Mouse (Mus musculus) kidney, postnatal 4 days (tissue): ENCODE measurements around the gene Mrgpre.

Experiments used
- DNase-seq, 2 experiments: peaks; one replicate each; pipeline ENCODE4 v3.0.0; 2021; ENCODE audit warnings: mixed read lengths in 2 of 2

Mrgpre gene

DNA sequence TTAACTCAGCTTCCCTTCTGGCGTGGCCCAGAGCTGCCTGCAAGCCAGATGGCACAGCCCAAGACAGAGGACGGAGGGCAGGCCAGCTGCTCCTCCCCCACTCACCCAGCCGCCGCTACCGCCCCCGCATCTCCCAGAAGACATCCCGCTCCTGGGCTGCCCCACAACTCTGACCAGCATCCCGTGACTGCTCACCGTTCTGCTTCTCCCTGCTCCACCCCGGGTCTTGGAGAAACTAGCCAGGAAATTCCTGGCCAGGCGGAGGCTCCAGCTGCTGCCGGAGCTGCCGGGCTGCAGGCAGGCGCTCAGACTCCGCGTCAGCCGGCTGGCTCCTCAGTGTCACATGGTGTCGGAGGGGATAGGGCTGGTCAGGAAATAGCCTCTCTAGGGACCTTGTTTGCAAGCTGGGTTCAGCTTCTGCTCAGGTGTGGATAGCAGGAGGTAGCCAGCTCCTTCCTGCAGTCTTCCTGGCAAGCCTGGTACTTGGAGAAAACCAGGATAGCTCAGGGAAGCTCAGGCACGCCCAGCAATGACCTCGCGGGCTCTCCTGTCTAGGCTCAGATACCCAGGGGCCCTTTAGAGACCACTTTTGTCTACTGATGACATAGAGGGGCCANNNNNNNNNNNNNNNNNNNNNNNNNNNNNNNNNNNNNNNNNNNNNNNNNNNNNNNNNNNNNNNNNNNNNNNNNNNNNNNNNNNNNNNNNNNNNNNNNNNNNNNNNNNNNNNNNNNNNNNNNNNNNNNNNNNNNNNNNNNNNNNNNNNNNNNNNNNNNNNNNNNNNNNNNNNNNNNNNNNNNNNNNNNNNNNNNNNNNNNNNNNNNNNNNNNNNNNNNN lies at the start of gene Mrgpre:
TSS of gene Mrgpre (minus strand) at position 505 of the 834 bp plus-strand sequence.
- DNase-seq: peak; percentile 87 to 94

- no peak for DNase-seq
These were observed 49.4 kb upstream of the Mrgpre start for GRCm38 (mm10) chr7:143833581-143834190.

DNA sequence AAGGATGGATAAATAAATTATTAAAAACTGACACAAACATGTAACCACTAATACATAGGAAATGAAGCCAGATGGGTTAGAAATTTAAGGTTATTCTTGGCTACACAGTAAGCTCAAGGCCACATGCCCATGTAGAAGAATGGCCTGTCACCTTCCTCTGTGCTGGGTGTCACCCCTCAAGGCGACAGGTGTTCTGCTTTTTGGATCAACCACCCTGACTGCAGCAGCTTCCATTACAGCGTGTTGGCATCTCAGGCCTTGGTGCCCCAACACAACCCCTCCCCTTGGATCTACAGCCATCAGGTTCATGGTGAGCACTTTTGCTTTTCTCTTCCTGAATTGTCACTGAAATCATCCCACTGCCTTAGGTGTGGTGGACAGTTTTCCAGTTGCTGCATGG lies 48.3 kb upstream of the Mrgpre start:
- no peak for DNase-seq

- peak; percentile 42 to 65 for DNase-seq
These were observed 47.9 kb upstream of the Mrgpre start for GRCm38 (mm10) chr7:143832196-143832595.

DNA sequence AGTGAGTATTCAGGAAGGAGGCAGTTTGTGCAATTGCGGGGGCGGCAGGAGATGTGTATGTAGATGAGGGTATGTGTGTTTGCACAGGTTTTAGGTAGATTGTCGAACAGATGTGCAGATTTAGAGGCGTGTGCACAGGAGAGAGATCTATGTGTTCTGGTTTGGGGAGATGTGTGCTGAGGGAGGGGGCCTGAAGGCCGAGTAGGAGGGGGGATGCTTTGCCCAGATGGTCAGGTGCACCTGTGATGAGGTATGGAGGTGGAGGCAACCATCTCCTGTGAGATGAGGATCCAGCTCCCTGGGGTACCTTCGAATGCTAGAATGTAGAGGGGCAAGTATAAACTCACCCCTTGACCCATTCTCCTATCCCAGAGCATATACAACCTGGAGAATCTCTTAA lies 46.1 kb upstream of the Mrgpre start:
- DNase-seq: no peak

DNA sequence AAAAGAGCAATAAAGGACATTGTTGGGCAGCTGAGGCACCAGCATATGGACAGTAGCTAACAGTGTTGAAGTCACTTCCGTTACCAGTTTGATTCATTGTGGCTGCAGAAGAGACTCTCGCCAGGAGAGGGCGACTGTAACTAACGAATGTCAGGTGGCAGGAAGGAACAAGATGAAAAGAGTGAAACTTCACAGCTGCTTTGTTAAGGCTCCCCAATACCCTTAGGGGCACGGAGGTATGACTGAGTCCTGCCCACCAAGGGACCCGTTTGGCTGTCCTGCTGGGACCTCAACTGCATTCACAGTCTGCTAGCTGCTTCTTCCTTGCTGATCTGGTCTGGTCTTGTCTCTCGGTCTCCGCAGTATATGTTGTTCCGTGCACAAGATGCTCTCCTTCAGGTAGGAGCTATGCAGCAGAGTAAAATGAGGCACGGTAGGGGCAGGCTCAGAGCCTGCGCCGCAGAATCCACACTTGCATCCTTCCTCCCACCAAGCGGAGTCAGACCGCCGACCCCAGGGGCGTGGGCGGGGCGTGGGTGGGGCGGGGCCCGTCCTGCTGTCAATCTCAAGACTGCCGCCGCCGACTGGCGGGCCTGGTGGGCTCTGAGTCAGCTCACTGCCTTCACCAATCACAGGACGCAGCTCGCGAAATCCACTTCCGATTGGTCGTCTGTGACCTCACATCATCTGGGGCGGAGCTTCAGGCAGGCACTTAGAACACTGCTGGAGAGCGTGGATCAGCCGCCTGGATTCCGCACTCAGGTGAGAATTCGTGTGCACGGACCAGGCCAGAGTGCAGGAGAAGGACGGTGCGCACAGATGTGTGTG lies 45.4 kb upstream of the Mrgpre start:
- peak; percentile 95 to 97 for DNase-seq

DNA sequence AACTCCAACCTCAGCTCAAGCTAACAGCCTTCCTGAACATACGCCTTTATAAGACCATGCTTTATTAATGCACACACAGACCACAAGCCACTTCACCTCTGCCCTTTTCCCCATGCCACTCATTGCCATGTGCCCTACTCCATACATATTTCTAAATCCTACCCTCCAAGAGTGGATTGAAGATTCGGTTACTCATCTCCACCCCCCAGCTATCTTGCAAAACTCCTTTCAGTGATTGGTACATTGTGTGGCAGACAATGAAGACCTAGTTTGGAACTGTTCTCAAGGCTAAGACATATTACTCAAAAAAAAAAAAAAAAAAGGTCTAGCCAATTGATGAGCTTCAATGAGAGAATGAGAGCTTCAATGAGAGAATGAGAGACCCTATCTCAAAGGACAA lies 42.7 kb upstream of the Mrgpre start:
- DNase-seq: no peak

GRCm38 (mm10) chr7:143823266-143823605 lies 38.9 kb upstream of the Mrgpre start:
- no peak for DNase-seq

DNA sequence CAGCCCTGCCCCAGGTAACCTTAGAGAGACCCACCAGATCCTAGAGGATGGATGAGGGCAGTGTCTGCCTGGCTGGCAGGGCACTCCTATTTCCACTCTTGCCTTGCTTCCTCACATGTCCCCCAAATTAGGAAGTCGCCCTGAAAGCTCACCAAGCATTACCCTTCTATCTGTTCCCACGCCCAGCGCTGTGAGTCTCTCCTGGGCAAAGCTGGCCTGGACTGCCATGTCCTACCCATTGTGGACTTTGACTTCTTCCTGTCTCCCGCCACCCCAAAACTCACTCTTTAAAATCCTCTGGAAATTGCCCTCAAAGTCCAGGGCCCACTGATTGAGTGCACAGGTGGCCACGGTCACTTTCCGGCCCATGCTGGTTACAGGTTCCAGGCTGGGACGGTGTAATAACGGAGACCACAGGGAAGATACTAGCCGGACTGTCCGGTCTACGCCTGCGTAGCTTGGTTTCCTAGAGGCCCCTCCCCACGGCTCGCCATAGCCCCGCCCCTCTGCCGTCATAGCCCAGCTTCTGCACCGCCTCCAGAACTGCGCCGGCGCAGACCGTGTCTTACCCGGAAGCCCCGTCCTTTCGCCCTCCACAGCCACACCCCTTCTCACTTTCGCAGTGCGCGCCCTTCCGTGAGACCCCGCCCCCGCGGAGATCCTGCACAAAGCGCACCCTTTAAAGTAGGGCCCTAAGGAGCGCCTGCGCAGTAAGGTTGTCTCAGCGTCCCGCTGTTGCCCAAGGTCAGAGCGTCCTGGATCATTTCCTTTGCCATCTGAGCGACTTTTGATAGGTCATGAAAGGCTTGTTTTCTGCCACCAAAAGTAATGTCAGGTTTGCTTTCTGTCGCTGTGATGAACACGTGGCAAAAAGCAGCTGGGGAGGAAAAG lies 38.3 kb upstream of the Mrgpre start, which contains the start of the genes Nadsyn1 and Dhcr7:
TSS of gene Nadsyn1 (minus strand) at position 475 of the 891 bp plus-strand sequence.
TSS of gene Dhcr7 (plus strand) at position 771 of the 891 bp plus-strand sequence.
- peak; percentile 100 for DNase-seq

DNA sequence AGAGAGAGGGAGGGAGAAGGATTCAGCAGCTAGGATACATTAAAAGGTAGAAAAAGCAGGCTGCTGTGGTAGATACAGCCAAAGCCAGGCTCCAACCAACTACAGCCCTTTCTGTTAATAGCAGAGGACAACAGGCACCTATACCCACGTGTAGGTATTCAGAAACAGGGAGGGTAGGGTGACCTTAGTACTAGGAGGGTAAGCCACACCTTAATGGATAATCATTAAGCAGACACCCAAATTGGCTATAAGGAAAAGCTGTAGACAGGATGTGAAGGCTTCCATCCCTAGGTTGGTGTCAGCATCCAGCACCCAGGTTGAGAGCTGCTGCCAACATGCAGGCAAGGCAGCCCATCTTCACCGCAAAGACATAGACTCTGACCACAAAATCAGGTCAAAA lies 36.9 kb upstream of the Mrgpre start:
- no peak for DNase-seq

- DNase-seq: no peak
These were observed 34.9 kb upstream of the Mrgpre start for GRCm38 (mm10) chr7:143819201-143819600.

GRCm38 (mm10) chr7:143808909-143809308 lies 24.6 kb upstream of the Mrgpre start:
- DNase-seq: peak; percentile 60 to 65

DNA sequence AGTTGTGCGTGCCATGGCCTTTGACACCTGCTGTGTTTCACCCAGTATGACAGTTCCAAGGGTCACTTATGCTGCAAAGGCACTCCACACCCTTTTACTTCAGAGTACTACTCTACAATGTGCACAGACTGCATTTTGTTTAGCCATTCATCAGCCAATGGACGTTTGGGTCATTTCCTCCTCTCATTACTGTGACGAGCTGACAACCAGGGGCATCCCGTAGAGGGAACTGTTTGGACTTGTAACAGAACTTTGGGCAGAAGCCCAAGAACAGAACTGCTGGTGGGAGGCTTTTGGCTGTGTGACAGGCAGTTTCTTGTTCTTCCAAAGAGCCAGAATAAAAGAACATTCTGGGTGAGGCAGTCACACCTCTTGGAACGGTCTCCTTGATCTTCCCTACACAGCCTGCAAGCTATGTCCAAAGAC lies 20.9 kb upstream of the Mrgpre start:
- DNase-seq: peak in 1 of 2 experiments; percentile 24

GRCm38 (mm10) chr7:143801195-143802065 lies 17.1 kb upstream of the Mrgpre start:
- DNase-seq: no peak

- DNase-seq: no peak
These were observed 16.5 kb upstream of the Mrgpre start for GRCm38 (mm10) chr7:143800770-143801169.

- no peak for DNase-seq
These were observed 14.5 kb upstream of the Mrgpre start for GRCm38 (mm10) chr7:143798783-143799182.

- peak; percentile 76 to 84 for DNase-seq
These were observed 8.8 kb upstream of the Mrgpre start for GRCm38 (mm10) chr7:143793121-143793520.

GRCm38 (mm10) chr7:143792336-143792985 lies 8.2 kb upstream of the Mrgpre start:
- DNase-seq: no peak

GRCm38 (mm10) chr7:143783378-143783995 lies 813 bp downstream of the Mrgpre start:
- DNase-seq: no peak

DNA sequence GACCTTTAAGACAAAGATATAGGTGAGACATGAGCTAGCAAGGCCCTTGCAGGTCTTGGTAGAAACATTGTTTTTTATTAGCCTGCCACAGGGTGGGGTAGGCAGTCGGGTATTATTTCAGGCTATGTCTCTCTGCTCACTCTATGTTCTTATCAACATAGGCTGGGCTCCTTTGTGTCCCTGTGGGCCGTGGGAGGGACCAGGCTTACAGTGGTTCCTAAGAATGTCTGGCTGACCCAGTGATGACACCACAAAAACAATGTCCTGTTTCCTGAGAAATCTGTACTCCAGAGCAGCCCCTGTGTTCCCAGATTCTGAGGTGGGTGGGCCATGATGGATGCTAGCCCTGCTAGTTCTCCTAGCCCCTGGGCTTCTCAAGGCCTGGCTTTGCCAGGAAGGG lies 6.9 kb downstream of the Mrgpre start:
- peak in 1 of 2 experiments; percentile 44 for DNase-seq
